Mouse (Mus musculus) C3H10T1/2 (cell line): ENCODE results near the gene Kcnj11. TPM values are rescaled to one million over a fixed set of nuclear protein-coding genes. Genes with fewer than 3 reads are reported as not detected.

ENCODE experiments used
- polyA plus RNA-seq, 2 experiments: library from polyadenylated mRNA; unstranded; fragments of >200 nt; fragmentation: generic; extraction: Trizol; gene quantifications; one replicate each; pipeline ENCODE4 v1.2.1; 2012; ENCODE audit warnings: missing spikeins in 2 of 2

Kcnj11 gene
- polyA plus RNA-seq = not detected

GRCm38 (mm10) chr7:46100563-46100962 is at the start of gene Kcnj11:
TSS of gene Kcnj11 (minus strand) at chr7:46100764.

Other genes starting within 250 kb of the Kcnj11 start
- 100 to 1,000 TPM; 128 to 197 TPM for gene Kdelr1, start 228.0 kb downstream of the Kcnj11 start, polyA plus RNA-seq
- gene Grin2d, start 222.4 kb downstream of the Kcnj11 start, polyA plus RNA-seq = 1 to 10 TPM in 1 of 2 experiments, under 1 TPM in 1; 0.42 to 2.0 TPM
- 1 to 10 TPM in 1 of 2 experiments, under 1 TPM in 1; 0.63 to 2.8 TPM for gene Syngr4, start 204.1 kb downstream of the Kcnj11 start, polyA plus RNA-seq
- gene Tmem143, start 203.8 kb downstream of the Kcnj11 start, polyA plus RNA-seq = 10 to 100 TPM in 1 of 2 experiments, 1 to 10 TPM in 1; 6.6 to 20.6 TPM
- gene Emp3, start 179.4 kb downstream of the Kcnj11 start, polyA plus RNA-seq = 1,000 to 10,000 TPM in 1 of 2 experiments, 100 to 1,000 TPM in 1; 899 to 1,094 TPM
- gene Ccdc114, start 176.7 kb downstream of the Kcnj11 start, polyA plus RNA-seq = under 1 TPM; 0.41 to 0.73 TPM
- gene Abcc6, start 70.5 kb downstream of the Kcnj11 start, polyA plus RNA-seq = under 1 TPM in 1 of 2 experiments, not detected in 1; 0.01 TPM
- 10 to 100 TPM; 22.3 to 32.0 TPM for gene Nomo1, start 67.1 kb downstream of the Kcnj11 start, polyA plus RNA-seq
- gene Abcc8, start 79.3 kb upstream of the Kcnj11 start, polyA plus RNA-seq = under 1 TPM in 1 of 2 experiments, not detected in 1; 0.13 TPM
- not detected for gene Ush1c, start 137.7 kb upstream of the Kcnj11 start, polyA plus RNA-seq
- under 1 TPM; under 0.01 to 0.04 TPM for gene Otog, start 140.2 kb upstream of the Kcnj11 start, polyA plus RNA-seq